Mouse (Mus musculus) heart, adult 2 months (tissue): ENCODE measurements around the gene Mrpl42. TPM values are rescaled to one million over a fixed set of nuclear protein-coding genes. Genes with fewer than 3 reads are reported as not detected.

ENCODE experiments used
- DNase-seq, 2 experiments: peaks; one replicate each; pipeline ENCODE4 v3.0.0; 2021
- H3K27ac ChIP-seq: fragments of 200-600 bp; 2 replicates; pipeline ENCODE4 v1.8.1; 2022
- H3K27me3 ChIP-seq: fragments of 200-500 bp; 2 replicates; pipeline ENCODE4 v1.6.1; 2012; ENCODE audit warnings: mild to moderate bottlenecking, low read length, inconsistent platforms, mixed read lengths; ENCODE audit not compliant: control insufficient read depth, insufficient read depth
- H3K36me3 ChIP-seq: fragments of 200-500 bp; 2 replicates; pipeline ENCODE4 v1.6.1; 2012; ENCODE audit warnings: low read length, inconsistent platforms; ENCODE audit not compliant: control insufficient read depth, insufficient read depth
- H3K4me1 ChIP-seq: fragments of 200-500 bp; 2 replicates; pipeline ENCODE4 v1.6.1; 2011; ENCODE audit warnings: low read length; ENCODE audit not compliant: control insufficient read depth, insufficient read depth
- H3K4me3 ChIP-seq: fragments of 200-600 bp; 2 replicates; pipeline ENCODE4 v1.8.1; 2022
- H3K79me2 ChIP-seq: fragments of 200-500 bp; replicated peaks from 2 replicates; pipeline ENCODE4 v1.6.1; 2012; ENCODE audit warnings: mild to moderate bottlenecking, inconsistent platforms, low read length, moderate library complexity, mixed read lengths; ENCODE audit not compliant: control insufficient read depth, insufficient read depth
- H3K9ac ChIP-seq: fragments of 200-500 bp; 2 replicates; pipeline ENCODE4 v1.6.1; 2012; ENCODE audit warnings: low read depth, mild to moderate bottlenecking, control low read depth, inconsistent platforms, low read length, mixed read lengths
- CTCF ChIP-seq: fragments of 200-600 bp; IDR thresholded peaks from 2 replicates; pipeline ENCODE4 v1.8.1; 2022; ENCODE audit warnings: antibody characterized with exemption, mild to moderate bottlenecking, moderate library complexity
- EP300 ChIP-seq: fragments of 200-500 bp; IDR thresholded peaks from 2 replicates; pipeline ENCODE4 v1.6.1; 2011; ENCODE audit warnings: low read depth, low read length, control low read depth; ENCODE audit not compliant: insufficient read depth
- POLR2A ChIP-seq: fragments of 200-500 bp; IDR thresholded peaks from 2 replicates; pipeline ENCODE4 v1.6.1; 2011; ENCODE audit warnings: mild to moderate bottlenecking, low read depth, low read length, control low read depth; ENCODE audit not compliant: insufficient read depth
- WGBS: fragments of 180-500 bp; shearing (Covaris S2); methylation state at CpG from one replicate; pipeline ENCODE4 v1.1.7; 2018; 5-methylcytosine and 5-hydroxymethylcytosine counted together
- intact Hi-C: fragments of 180-260 bp; cut with DNase I; formaldehyde crosslinking; loops from one replicate; pipeline ENCODE4 v1.15.1; 2025
- polyA plus RNA-seq: library from polyadenylated mRNA; depleted of rRNA; stranded (reverse); fragments of >200 nt; gene quantifications from 2 replicates; pipeline ENCODE4 v1.2.3, GENCODE M21; 2012
- total RNA-seq, 2 experiments: library from RNA; stranded (reverse); gene quantifications; 2 replicates each; pipeline ENCODE4 v1.2.3; 2021

Gene Mrpl42
- total and polyA plus RNA-seq, 3 experiments, result 426 to 684 (median 448) TPM

GRCm38 (mm10) chr10:95461053-95461553 lies 40.6 kb downstream of the Mrpl42 start:
- no peaks in the 10 kb centered on the region for H3K27me3 ChIP-seq
- no peak overlapping the region for H3K27ac ChIP-seq
- no peak for DNase-seq
- TF ChIP-seq POLR2A (no peak), EP300 (no peak), CTCF (no peak)
- H3K79me2 ChIP-seq, result no peaks in the 10 kb centered on the region
- no peak overlapping the region for H3K9ac ChIP-seq
- no peaks in the 10 kb centered on the region for H3K36me3 ChIP-seq
- intact Hi-C loops, result no loop called here
- H3K4me3 ChIP-seq, result no peak overlapping the region
- no peaks in the 10 kb centered on the region; the same call in none of the 2 replicates for H3K4me1 ChIP-seq
- WGBS, result 70% methylated on average over 4 of the region's 4 CpGs

GRCm38 (mm10) chr10:95458050-95458806 lies 43.5 kb downstream of the Mrpl42 start:
- no peak for TF ChIP-seq CTCF
- TF ChIP-seq EP300, result no peak
- TF ChIP-seq POLR2A, result no peak
- Histone ChIP-seq H3K36me3 (no peaks in the 10 kb centered on the region), H3K79me2 (no peaks in the 10 kb centered on the region), H3K4me1 (no peaks in the 10 kb centered on the region), H3K4me3 (no peak overlapping the region), H3K27me3 (no peaks in the 10 kb centered on the region), H3K9ac (no peak overlapping the region), H3K27ac (no peak overlapping the region)
- intact Hi-C loops, result no loop called here
- WGBS, result 78% methylated on average over 9 of the region's 9 CpGs
- DNase-seq, result no peak

- Histone ChIP-seq H3K9ac (no peak overlapping the region), H3K4me3 (no peak overlapping the region), H3K79me2 (no peaks in the 10 kb centered on the region), H3K27me3 (no peaks in the 10 kb centered on the region), H3K4me1 (no peaks in the 10 kb centered on the region), H3K36me3 (no peaks in the 10 kb centered on the region), H3K27ac (no peak overlapping the region)
- intact Hi-C loops, result no loop called here
- TF ChIP-seq POLR2A (no peak), EP300 (no peak), CTCF (no peak)
- DNase-seq, result no peak
- WGBS, result 67% methylated on average over 8 of the region's 8 CpGs
Measured at GRCm38 (mm10) chr10:95457367-95458049, 44.2 kb downstream of the Mrpl42 start.

DNA sequence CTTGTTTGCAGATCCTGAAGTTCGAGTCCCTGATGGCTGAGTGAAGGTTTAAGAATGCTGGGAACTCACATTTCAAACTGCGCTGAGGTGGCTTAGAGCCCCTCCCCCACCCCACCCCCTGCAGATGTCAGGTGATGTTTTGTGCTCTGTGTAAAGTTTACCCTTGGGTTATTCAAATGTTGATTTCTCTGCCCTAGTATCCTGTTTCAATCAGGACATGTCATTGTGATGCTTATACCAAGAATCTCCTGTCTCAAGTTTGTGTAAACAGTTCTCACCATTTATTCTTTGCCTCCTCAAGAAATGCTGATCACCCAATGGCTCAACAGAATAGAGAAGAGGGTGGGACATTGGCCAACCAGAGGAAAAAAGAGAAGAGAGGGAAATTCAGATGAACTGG lies 45.6 kb downstream of the Mrpl42 start:
- TF ChIP-seq EP300, result no peak
- TF ChIP-seq CTCF, result no peak
- no peak for TF ChIP-seq POLR2A
- Histone ChIP-seq H3K9ac (no peak overlapping the region), H3K4me1 (no peaks in the 10 kb centered on the region), H3K4me3 (no peak overlapping the region), H3K27ac (no peak overlapping the region), H3K27me3 (no peaks in the 10 kb centered on the region), H3K36me3 (no peaks in the 10 kb centered on the region), H3K79me2 (no peaks in the 10 kb centered on the region)
- intact Hi-C loops, result no loop called here
- 72% methylated on average over 2 of the region's 2 CpGs for WGBS
- no peak for DNase-seq

DNA sequence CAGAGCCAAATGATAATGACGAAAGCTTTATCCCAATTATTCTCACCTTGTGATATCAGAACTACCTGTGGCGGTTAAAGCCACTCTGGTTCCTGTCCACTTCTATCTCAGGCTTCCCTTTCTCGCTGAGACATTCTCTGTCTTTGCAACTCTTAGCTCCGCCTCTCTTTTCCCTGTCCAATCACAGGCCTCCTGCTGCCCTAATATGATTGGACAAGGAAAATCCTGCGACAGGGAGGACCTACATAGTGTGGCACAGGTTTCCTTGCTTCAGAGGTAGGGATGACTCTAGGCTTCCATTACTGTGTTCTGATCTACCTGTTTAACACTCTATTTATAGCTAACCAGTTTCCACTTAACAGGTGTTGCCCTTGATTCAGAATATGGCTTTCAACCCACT lies 48.5 kb downstream of the Mrpl42 start:
- Histone ChIP-seq H3K36me3 (no peaks in the 10 kb centered on the region), H3K27ac (no peak overlapping the region), H3K79me2 (no peaks in the 10 kb centered on the region), H3K4me3 (no peak overlapping the region), H3K9ac (no peak overlapping the region), H3K4me1 (no peaks in the 10 kb centered on the region), H3K27me3 (no peaks in the 10 kb centered on the region)
- 85% methylated on average over 5 of the region's 5 CpGs for WGBS
- intact Hi-C loops, result no loop called here
- TF ChIP-seq POLR2A (no peak), EP300 (no peak), CTCF (no peak)
- no peak for DNase-seq

GRCm38 (mm10) chr10:95449033-95449432 lies 52.7 kb downstream of the Mrpl42 start:
- Histone ChIP-seq H3K4me3 (no peak overlapping the region), H3K27me3 (no peaks in the 10 kb centered on the region), H3K9ac (no peak overlapping the region), H3K27ac (no peak overlapping the region), H3K36me3 (no peaks in the 10 kb centered on the region), H3K4me1 (no peaks in the 10 kb centered on the region), H3K79me2 (no peaks in the 10 kb centered on the region)
- TF ChIP-seq POLR2A, result no peak
- intact Hi-C loops, result no loop called here
- WGBS, result 38% methylated on average over 6 of the region's 6 CpGs
- DNase-seq, result no peak
